Mouse (Mus musculus) neural tube, embryonic 15.5 days (tissue): ENCODE results near the gene Ankk1. TPM values are rescaled to one million over a fixed set of nuclear protein-coding genes. Genes with fewer than 3 reads are reported as not detected.

Source experiments
- ATAC-seq: fragments of 200-750 bp; cut with Nextera tagmentation; 2 replicates; pipeline ENCODE4 v1.8.0; 2017; ENCODE audit warnings: mild to moderate bottlenecking, moderate TSS enrichment, moderate library complexity; ENCODE audit not compliant: low FRiP score
- H3K27ac ChIP-seq: fragments of 300-500 bp; sonication (generic); replicated peaks from 2 replicates; pipeline ENCODE4 v1.5.1; 2015; ENCODE audit warnings: mild to moderate bottlenecking, inconsistent platforms
- H3K27me3 ChIP-seq: fragments of 300-500 bp; sonication (generic); replicated peaks from 2 replicates; pipeline ENCODE4 v1.6.1; 2015; ENCODE audit warnings: inconsistent platforms
- H3K36me3 ChIP-seq: fragments of 300-500 bp; sonication (generic); 2 replicates; pipeline ENCODE4 v1.6.1; 2015; ENCODE audit warnings: inconsistent platforms
- H3K4me1 ChIP-seq: fragments of 300-500 bp; sonication (generic); 2 replicates; pipeline ENCODE4 v1.6.1; 2015; ENCODE audit warnings: inconsistent platforms
- H3K4me2 ChIP-seq: fragments of 300-500 bp; sonication (generic); 2 replicates; pipeline ENCODE4 v1.6.1; 2015; ENCODE audit warnings: inconsistent platforms, mild to moderate bottlenecking, moderate library complexity
- H3K4me3 ChIP-seq: fragments of 300-500 bp; sonication (generic); replicated peaks from 2 replicates; pipeline ENCODE4 v1.5.1; 2015; ENCODE audit warnings: mild to moderate bottlenecking, inconsistent platforms
- H3K9ac ChIP-seq: fragments of 300-500 bp; sonication (generic); replicated peaks from 2 replicates; pipeline ENCODE4 v1.6.1; 2015; ENCODE audit warnings: mild to moderate bottlenecking, inconsistent platforms
- H3K9me3 ChIP-seq: fragments of 300-500 bp; sonication (generic); replicated peaks from 2 replicates; pipeline ENCODE4 v1.6.1; 2016; ENCODE audit warnings: inconsistent platforms
- WGBS: fragments of 180-500 bp; shearing (Covaris S2); methylation state at CpG from one replicate; pipeline ENCODE4 v1.1.7; 2015; ENCODE audit warnings: mixed read lengths; 5-methylcytosine and 5-hydroxymethylcytosine counted together
- polyA plus RNA-seq: library from polyadenylated mRNA; unstranded; fragments of >200 nt; fragmentation: Nextera tagmentation; extraction: Ambion mirVana; gene quantifications from 2 replicates; pipeline ENCODE4 v1.2.1, GENCODE M21; 2015

Ankk1 gene
- polyA plus RNA-seq, 1 experiment from 2014 or later, result not detected

DNA sequence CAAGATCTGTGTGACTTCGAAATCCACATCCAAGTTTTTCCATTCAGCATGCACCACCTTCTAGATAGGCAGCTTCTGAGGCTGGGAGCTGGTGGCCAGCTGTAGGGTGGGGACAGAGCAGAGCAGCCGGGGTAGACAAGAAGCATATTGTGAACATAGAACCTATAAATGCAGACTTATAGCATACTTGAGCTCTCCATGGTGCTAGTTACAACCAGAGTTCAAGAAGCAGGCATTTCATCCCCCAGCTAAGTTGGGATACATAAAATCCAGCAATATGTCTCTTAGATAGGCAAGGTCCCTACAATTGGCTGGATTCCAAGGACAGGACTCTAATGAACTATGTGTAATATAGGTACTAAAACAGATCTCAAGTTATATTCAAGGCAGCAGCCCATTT is 23.1 kb downstream of the Ankk1 start:
- no peak for ATAC-seq
- no peak overlapping the region for H3K27ac ChIP-seq
- no peak overlapping the region for H3K4me3 ChIP-seq
- no peaks in the 10 kb centered on the region for H3K27me3 ChIP-seq
- H3K9me3 ChIP-seq, result no peaks in the 10 kb centered on the region
- H3K36me3 ChIP-seq, result no peaks in the 10 kb centered on the region
- WGBS, result 82% methylated on average over 2 of the region's 2 CpGs
- no peak overlapping the region for H3K4me2 ChIP-seq
- H3K4me1 ChIP-seq, result no peaks in the 10 kb centered on the region
- no peak overlapping the region for H3K9ac ChIP-seq

GRCm38 (mm10) chr9:49396006-49396405 is 30.8 kb downstream of the Ankk1 start:
- no peaks in the 10 kb centered on the region for H3K36me3 ChIP-seq
- no peak overlapping the region for H3K4me2 ChIP-seq
- H3K4me1 ChIP-seq, result no peaks in the 10 kb centered on the region
- H3K4me3 ChIP-seq, result no peak overlapping the region
- no peak overlapping the region for H3K9ac ChIP-seq
- no peak for ATAC-seq
- no peaks in the 10 kb centered on the region for H3K27me3 ChIP-seq
- no peaks in the 10 kb centered on the region for H3K9me3 ChIP-seq
- H3K27ac ChIP-seq, result no peak overlapping the region

GRCm38 (mm10) chr9:49392242-49392641 is 34.6 kb downstream of the Ankk1 start:
- Histone ChIP-seq H3K36me3 (no peaks in the 10 kb centered on the region), H3K4me1 (no peaks in the 10 kb centered on the region), H3K9ac (no peak overlapping the region), H3K4me3 (no peak overlapping the region), H3K9me3 (no peaks in the 10 kb centered on the region), H3K27ac (no peak overlapping the region), H3K27me3 (no peaks in the 10 kb centered on the region), H3K4me2 (no peak overlapping the region)
- 64% methylated on average over 2 of the region's 2 CpGs for WGBS
- no peak for ATAC-seq

DNA sequence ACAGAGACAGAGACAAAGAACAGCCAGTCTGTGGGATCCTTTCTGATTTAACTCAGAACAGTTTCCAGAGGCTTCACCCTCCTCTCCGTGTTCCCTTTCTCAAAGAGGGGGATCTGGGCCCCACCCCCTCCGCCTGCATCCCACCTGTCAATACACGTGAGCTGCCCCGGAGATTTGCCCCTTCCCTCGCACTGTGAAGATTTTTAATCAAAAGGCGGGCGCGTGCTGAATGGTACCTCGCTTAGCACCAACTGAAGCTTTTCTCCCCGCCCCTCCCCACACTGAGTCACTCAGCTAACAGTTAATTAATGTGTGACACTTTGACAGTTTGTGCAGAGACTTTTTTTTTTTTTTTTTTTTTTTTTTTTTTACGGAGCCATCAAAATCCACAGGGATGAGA is 40.7 kb downstream of the Ankk1 start:
- Histone ChIP-seq H3K9ac (no peak overlapping the region), H3K27me3 (no peaks in the 10 kb centered on the region), H3K4me1 (no peaks in the 10 kb centered on the region; the same call in 1 of the 2 replicates), H3K36me3 (no peaks in the 10 kb centered on the region), H3K27ac (no peak overlapping the region), H3K4me3 (no peak overlapping the region), H3K9me3 (no peaks in the 10 kb centered on the region), H3K4me2 (no peak overlapping the region)
- no peak for ATAC-seq
- 49% methylated on average over 11 of the region's 11 CpGs for WGBS

- no peak for ATAC-seq
- 59% methylated on average over 7 of the region's 7 CpGs for WGBS
- no peaks in the 10 kb centered on the region; the same call in 1 of the 2 replicates for H3K4me1 ChIP-seq
Observed at GRCm38 (mm10) chr9:49385301-49385700, 41.5 kb downstream of the Ankk1 start.

GRCm38 (mm10) chr9:49384855-49385254 is 42.0 kb downstream of the Ankk1 start:
- H3K36me3 ChIP-seq, result no peaks in the 10 kb centered on the region
- no peak overlapping the region for H3K27ac ChIP-seq
- no peaks in the 10 kb centered on the region for H3K27me3 ChIP-seq
- H3K4me2 ChIP-seq, result no peak overlapping the region
- H3K4me1 ChIP-seq, result no peaks in the 10 kb centered on the region; the same call in 1 of the 2 replicates
- ATAC-seq, result no peak
- H3K9me3 ChIP-seq, result no peaks in the 10 kb centered on the region
- H3K4me3 ChIP-seq, result no peak overlapping the region
- H3K9ac ChIP-seq, result no peak overlapping the region
- WGBS, result 93% methylated on average over 6 of the region's 6 CpGs

More at GRCm38 (mm10) chr9:49385301-49385700, 41.5 kb downstream of the Ankk1 start:
- no peaks in the 10 kb centered on the region for H3K9me3 ChIP-seq
- H3K36me3 ChIP-seq, result no peaks in the 10 kb centered on the region
- no peak overlapping the region for H3K4me3 ChIP-seq
- H3K27me3 ChIP-seq, result no peaks in the 10 kb centered on the region
- no peak overlapping the region for H3K9ac ChIP-seq
- no peak overlapping the region for H3K4me2 ChIP-seq
- no peak overlapping the region for H3K27ac ChIP-seq

- ATAC-seq, result no peak
- H3K4me2 ChIP-seq, result no peak overlapping the region
- H3K9ac ChIP-seq, result no peak overlapping the region
- no peaks in the 10 kb centered on the region for H3K9me3 ChIP-seq
- H3K27me3 ChIP-seq, result no peaks in the 10 kb centered on the region
- no peak overlapping the region for H3K27ac ChIP-seq
- H3K36me3 ChIP-seq, result no peaks in the 10 kb centered on the region
- 27% methylated on average over 3 of the region's 3 CpGs for WGBS
- no peak overlapping the region for H3K4me3 ChIP-seq
- no peaks in the 10 kb centered on the region; the same call in 1 of the 2 replicates for H3K4me1 ChIP-seq
Observed at GRCm38 (mm10) chr9:49384041-49384440, 42.8 kb downstream of the Ankk1 start.

- ATAC-seq, result no peak
- Histone ChIP-seq H3K4me2 (no peak overlapping the region), H3K4me1 (no peaks in the 10 kb centered on the region; the same call in 1 of the 2 replicates), H3K9me3 (no peaks in the 10 kb centered on the region), H3K27me3 (no peaks in the 10 kb centered on the region), H3K9ac (no peak overlapping the region), H3K4me3 (no peak overlapping the region), H3K36me3 (no peaks in the 10 kb centered on the region), H3K27ac (no peak overlapping the region)
- 88% methylated on average over 4 of the region's 4 CpGs for WGBS
Observed at GRCm38 (mm10) chr9:49379962-49380361, 46.9 kb downstream of the Ankk1 start.

GRCm38 (mm10) chr9:49373946-49374345 is 52.9 kb downstream of the Ankk1 start:
- Histone ChIP-seq H3K4me2 (no peak overlapping the region), H3K36me3 (no peaks in the 10 kb centered on the region), H3K9me3 (no peaks in the 10 kb centered on the region), H3K27ac (no peak overlapping the region), H3K9ac (no peak overlapping the region), H3K27me3 (no peaks in the 10 kb centered on the region), H3K4me3 (no peak overlapping the region), H3K4me1 (no peaks in the 10 kb centered on the region)
- no peak for ATAC-seq
- 91% methylated on average over 2 of the region's 2 CpGs for WGBS

DNA sequence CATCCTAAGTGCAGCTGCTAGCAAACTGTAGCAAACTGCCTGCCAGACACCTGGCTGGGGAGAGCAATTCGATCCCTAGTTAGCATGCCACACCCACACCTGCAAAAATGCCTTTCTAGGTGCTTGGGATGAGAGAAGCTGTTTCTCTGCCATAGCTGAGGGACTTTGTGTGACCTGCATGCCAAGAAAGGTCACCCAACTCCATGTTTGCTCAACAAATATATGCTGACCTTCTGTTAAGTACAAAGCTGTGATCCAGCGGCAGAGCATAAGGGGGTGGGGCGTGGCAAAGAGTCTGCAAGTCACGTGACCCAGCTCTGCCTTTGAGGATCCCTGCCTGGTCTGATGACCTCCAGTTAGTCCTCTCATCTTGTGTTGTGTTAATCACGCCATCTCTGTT is 61.1 kb downstream of the Ankk1 start:
- Histone ChIP-seq H3K9me3 (no peaks in the 10 kb centered on the region), H3K4me2 (no peak overlapping the region), H3K9ac (no peak overlapping the region), H3K36me3 (no peaks in the 10 kb centered on the region), H3K4me3 (no peak overlapping the region), H3K27ac (no peak overlapping the region), H3K4me1 (peaks cover 4% of the 10 kb centered on the region; the same call in 1 of the 2 replicates), H3K27me3 (no peaks in the 10 kb centered on the region)
- no peak for ATAC-seq
- WGBS, result 20% methylated on average over 5 of the region's 5 CpGs

Other genes with a start within 250 kb of the Ankk1 start
- not detected in 2 replicates for gene Gm4894, start 176.5 kb downstream of the Ankk1 start, polyA plus RNA-seq
- 6.7 and 8.4 TPM in 2 replicates for gene Drd2, start 86.4 kb downstream of the Ankk1 start, polyA plus RNA-seq
- 1.8 and 2.5 TPM in 2 replicates for gene Ttc12, start 59.2 kb upstream of the Ankk1 start, polyA plus RNA-seq